Mouse (Mus musculus) neutrophil, adult 5-6 weeks (primary cell): ENCODE results near the gene Myh9. TPM values are rescaled to one million over a fixed set of nuclear protein-coding genes. Genes with fewer than 3 reads are reported as not detected.

Experiments
- ATAC-seq: fragments of 151-379, 151-347 bp; 2 replicates; pipeline ENCODE4 v1.8.0; 2017; ENCODE audit warnings: mild to moderate bottlenecking, moderate TSS enrichment; ENCODE audit not compliant: insufficient number of reproducible peaks, poor library complexity, low FRiP score, severe bottlenecking; ENCODE audit errors: extremely low read depth
- total RNA-seq: library from RNA; stranded (forward); fragments of 200-1000 nt; gene quantifications from 2 replicates; pipeline ENCODE4 v1.2.3, GENCODE M21; 2017

The Myh9 gene
- total RNA-seq, 1 experiment from 2014 or later, result 1,152 TPM

GRCm38 (mm10) chr15:77833083-77833482 is 8.9 kb downstream of the Myh9 start:
- ATAC-seq, result no peak

GRCm38 (mm10) chr15:77832458-77832904 is 9.5 kb downstream of the Myh9 start:
- no peak for ATAC-seq

- ATAC-seq, result no peak
Observed at GRCm38 (mm10) chr15:77831754-77832457, 10.1 kb downstream of the Myh9 start.

- 0 out of 2 replicates have a peak, but pooled peaks have one; percentile 4 for ATAC-seq
Observed at GRCm38 (mm10) chr15:77831138-77831579, 10.8 kb downstream of the Myh9 start.

- no peak for ATAC-seq
Observed at GRCm38 (mm10) chr15:77830481-77831137, 11.4 kb downstream of the Myh9 start.

GRCm38 (mm10) chr15:77829542-77829941 is 12.4 kb downstream of the Myh9 start:
- no peak for ATAC-seq

GRCm38 (mm10) chr15:77828910-77829309 is 13.1 kb downstream of the Myh9 start:
- no peak for ATAC-seq

GRCm38 (mm10) chr15:77828242-77828641 is 13.7 kb downstream of the Myh9 start:
- no peak for ATAC-seq

GRCm38 (mm10) chr15:77827794-77828193 is 14.2 kb downstream of the Myh9 start:
- no peak for ATAC-seq

GRCm38 (mm10) chr15:77827379-77827778 is 14.6 kb downstream of the Myh9 start:
- ATAC-seq, result no peak

- no peak for ATAC-seq
Observed at GRCm38 (mm10) chr15:77825382-77825781, 16.6 kb downstream of the Myh9 start.

- ATAC-seq, result no peak
Observed at GRCm38 (mm10) chr15:77824321-77824720, 17.7 kb downstream of the Myh9 start.

- no peak for ATAC-seq
Observed at GRCm38 (mm10) chr15:77823634-77824033, 18.3 kb downstream of the Myh9 start.

- ATAC-seq, result no peak
Observed at GRCm38 (mm10) chr15:77823196-77823595, 18.8 kb downstream of the Myh9 start.

GRCm38 (mm10) chr15:77822671-77823070 is 19.3 kb downstream of the Myh9 start:
- ATAC-seq, result no peak

GRCm38 (mm10) chr15:77822057-77822466 is 19.9 kb downstream of the Myh9 start:
- ATAC-seq, result no peak

- ATAC-seq, result no peak
Observed at GRCm38 (mm10) chr15:77821424-77821823, 20.6 kb downstream of the Myh9 start.

GRCm38 (mm10) chr15:77820480-77821163 is 21.4 kb downstream of the Myh9 start:
- ATAC-seq, result no peak

- 0 out of 2 replicates have a peak, but pooled peaks have one; percentile 13 for ATAC-seq
Observed at GRCm38 (mm10) chr15:77819894-77820387, 22.0 kb downstream of the Myh9 start.
